Mouse (Mus musculus): ENCODE measurements around the gene Lenep.
A peak's percentile ranks its signal among the peaks of the same experiment; 100 is the strongest.

Gene Lenep

GRCm38 (mm10) chr3:89390699-89391662 is 11.6 kb downstream of the Lenep start:
- DNase-seq = peak; percentile 48 to 69

- peak; percentile 50 to 51 for DNase-seq
Observed at GRCm38 (mm10) chr3:89390111-89390515, 12.5 kb downstream of the Lenep start.

GRCm38 (mm10) chr3:89388901-89389740 is 13.5 kb downstream of the Lenep start:
- peak in 1 of 2 experiments; percentile 30 for DNase-seq

- peak; percentile 57 to 67 for DNase-seq
Observed at GRCm38 (mm10) chr3:89388134-89388881, 14.3 kb downstream of the Lenep start.

GRCm38 (mm10) chr3:89387632-89388031 is 15.0 kb downstream of the Lenep start:
- peak in 1 of 2 experiments; percentile 34 for DNase-seq

- DNase-seq = peak in 1 of 2 experiments; percentile 24
Observed at GRCm38 (mm10) chr3:89386438-89387420, 15.9 kb downstream of the Lenep start.

- DNase-seq = no peak
Observed at GRCm38 (mm10) chr3:89385451-89385850, 17.1 kb downstream of the Lenep start.

GRCm38 (mm10) chr3:89384331-89385076 is 18.1 kb downstream of the Lenep start:
- DNase-seq = no peak

GRCm38 (mm10) chr3:89383651-89384255 is 18.8 kb downstream of the Lenep start:
- DNase-seq = no peak

GRCm38 (mm10) chr3:89382950-89383349 is 19.6 kb downstream of the Lenep start:
- DNase-seq = no peak

GRCm38 (mm10) chr3:89382033-89382882 is 20.3 kb downstream of the Lenep start:
- DNase-seq = no peak

GRCm38 (mm10) chr3:89381233-89381632 is 21.4 kb downstream of the Lenep start:
- no peak for DNase-seq

GRCm38 (mm10) chr3:89380711-89381110 is 21.9 kb downstream of the Lenep start:
- DNase-seq = no peak

- DNase-seq = no peak
Observed at GRCm38 (mm10) chr3:89380291-89380690, 22.3 kb downstream of the Lenep start.

- no peak for DNase-seq
Observed at GRCm38 (mm10) chr3:89379388-89380131, 23.0 kb downstream of the Lenep start.

GRCm38 (mm10) chr3:89378394-89379067 is 24.1 kb downstream of the Lenep start:
- DNase-seq = peak; percentile 75 to 83

- no peak for DNase-seq
Observed at GRCm38 (mm10) chr3:89377831-89378230, 24.8 kb downstream of the Lenep start.

Measured in cerebellum, postnatal 14 days (tissue).